Mouse (Mus musculus): ENCODE measurements around the gene Prima1. TPM values are rescaled to one million over a fixed set of nuclear protein-coding genes. Genes with fewer than 3 reads are reported as not detected.

Gene Prima1
- polyA plus RNA-seq, 1 experiment from 2014 or later: 0.51 TPM

GRCm38 (mm10) chr12:103252901-103253434 is 11.0 kb upstream of the Prima1 start:
- no peaks in the 10 kb centered on the region for H3K9me3 ChIP-seq (ENCODE audit: control insufficient read depth)
- TF ChIP-seq CTCF (IDR thresholded peaks at IDR 0.05; ENCODE audit: low read depth): no peak
- ATAC-seq: no peak

DNA sequence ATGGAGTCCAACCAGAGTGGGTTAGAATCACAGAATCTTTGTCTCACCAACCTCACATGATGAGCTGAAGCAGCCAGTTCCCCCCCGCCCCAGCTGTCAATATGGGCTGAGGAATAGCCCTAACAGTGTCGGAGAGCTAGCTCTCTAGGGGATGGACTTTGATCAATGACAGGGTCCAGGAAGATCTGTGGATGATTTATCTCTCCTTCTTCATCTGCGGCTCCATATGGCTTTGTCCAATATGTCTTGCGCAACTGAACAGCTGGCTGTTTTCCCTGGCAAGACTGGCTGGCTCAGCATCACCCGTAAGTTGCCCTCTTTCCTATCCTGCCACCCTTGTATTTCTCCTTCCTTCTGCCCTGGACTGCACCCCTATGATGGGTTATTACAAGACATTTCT is 9.2 kb upstream of the Prima1 start:
- H3K9ac ChIP-seq (ENCODE audit: low read depth, low read length): no peak overlapping the region
- no peak overlapping the region for H3K4me3 ChIP-seq (ENCODE audit: low read depth, low read length)
- no peaks in the 10 kb centered on the region for H3K4me1 ChIP-seq (replicated peaks; ENCODE audit: control insufficient read depth, insufficient read depth, low read length)
- H3K4me2 ChIP-seq (replicated peaks; ENCODE audit: low read depth): no peak overlapping the region
- H3K27ac ChIP-seq (ENCODE audit: low read depth, low read length): no peak overlapping the region
- ATAC-seq: no peak
- H3K27me3 ChIP-seq (replicated peaks; ENCODE audit: control insufficient read depth, insufficient read depth, low read length): no peaks in the 10 kb centered on the region
- H3K36me3 ChIP-seq (ENCODE audit: control insufficient read depth, insufficient read depth): no peaks in the 10 kb centered on the region
- TF ChIP-seq CTCF (IDR thresholded peaks at IDR 0.05; ENCODE audit: low read depth): no peak
- WGBS: 56% methylated on average over 5 of the region's 5 CpGs
- H3K9me3 ChIP-seq (ENCODE audit: control insufficient read depth): no peaks in the 10 kb centered on the region

More at GRCm38 (mm10) chr12:103252901-103253434, 11.0 kb upstream of the Prima1 start:
- Histone ChIP-seq H3K9ac (ENCODE audit: low read depth, low read length) (no peak overlapping the region), H3K36me3 (ENCODE audit: control insufficient read depth, insufficient read depth) (no peaks in the 10 kb centered on the region), H3K4me3 (ENCODE audit: low read depth, low read length) (no peak overlapping the region), H3K4me2 (replicated peaks; ENCODE audit: low read depth) (no peak overlapping the region), H3K4me1 (replicated peaks; ENCODE audit: control insufficient read depth, insufficient read depth, low read length) (no peaks in the 10 kb centered on the region), H3K27me3 (replicated peaks; ENCODE audit: control insufficient read depth, insufficient read depth, low read length) (no peaks in the 10 kb centered on the region), H3K27ac (ENCODE audit: low read depth, low read length) (no peak overlapping the region)
- 92% methylated on average over 8 of the region's 8 CpGs for WGBS

GRCm38 (mm10) chr12:103250333-103250732 is 8.4 kb upstream of the Prima1 start:
- no peak for ATAC-seq
- Histone ChIP-seq H3K9ac (ENCODE audit: low read depth, low read length) (no peak overlapping the region), H3K27ac (ENCODE audit: low read depth, low read length) (no peak overlapping the region), H3K4me3 (ENCODE audit: low read depth, low read length) (no peak overlapping the region), H3K36me3 (ENCODE audit: control insufficient read depth, insufficient read depth) (no peaks in the 10 kb centered on the region), H3K4me1 (replicated peaks; ENCODE audit: control insufficient read depth, insufficient read depth, low read length) (no peaks in the 10 kb centered on the region), H3K27me3 (replicated peaks; ENCODE audit: control insufficient read depth, insufficient read depth, low read length) (no peaks in the 10 kb centered on the region), H3K9me3 (ENCODE audit: control insufficient read depth) (no peaks in the 10 kb centered on the region), H3K4me2 (replicated peaks; ENCODE audit: low read depth) (no peak overlapping the region)
- WGBS: 81% methylated on average over 6 of the region's 6 CpGs
- TF ChIP-seq CTCF (IDR thresholded peaks at IDR 0.05; ENCODE audit: low read depth): no peak

DNA sequence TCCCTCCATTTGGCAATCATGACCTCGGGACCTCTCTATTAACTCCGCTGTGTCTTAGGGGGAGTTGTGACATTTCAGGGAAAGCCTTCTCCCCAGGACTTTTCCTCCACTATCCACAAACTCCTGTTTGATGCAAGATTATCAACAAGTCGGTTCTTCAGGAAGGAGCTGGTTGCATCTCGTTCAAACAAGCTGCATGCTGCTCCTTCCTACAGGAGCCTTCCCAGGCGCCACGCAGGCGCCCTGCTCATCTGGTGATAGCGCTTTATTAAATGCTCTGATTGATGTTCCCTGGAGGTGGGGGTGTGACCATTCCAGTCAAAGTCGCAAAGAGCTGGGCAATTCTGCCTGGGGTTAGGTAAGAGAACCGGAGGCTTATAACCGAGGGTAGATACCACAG is 1.1 kb upstream of the Prima1 start:
- Histone ChIP-seq H3K9me3 (ENCODE audit: control insufficient read depth) (no peaks in the 10 kb centered on the region), H3K4me1 (replicated peaks; ENCODE audit: control insufficient read depth, insufficient read depth, low read length) (no peaks in the 10 kb centered on the region), H3K27me3 (replicated peaks; ENCODE audit: control insufficient read depth, insufficient read depth, low read length) (peaks cover 44% of the 10 kb centered on the region; the same call in 1 of the 2 replicates), H3K9ac (ENCODE audit: low read depth, low read length) (no peak overlapping the region), H3K36me3 (ENCODE audit: control insufficient read depth, insufficient read depth) (no peaks in the 10 kb centered on the region), H3K4me2 (replicated peaks; ENCODE audit: low read depth) (peak overlapping the region; percentile 88), H3K4me3 (ENCODE audit: low read depth, low read length) (peak overlapping the region; percentile 61; the same call in 1 of the 2 replicates), H3K27ac (ENCODE audit: low read depth, low read length) (no peak overlapping the region)
- ATAC-seq: no peak
- TF ChIP-seq CTCF (IDR thresholded peaks at IDR 0.05; ENCODE audit: low read depth): no peak
- 11% methylated on average over 11 of the region's 11 CpGs for WGBS

GRCm38 (mm10) chr12:103242591-103243025 is 658 bp upstream of the Prima1 start:
- no peaks in the 10 kb centered on the region for H3K36me3 ChIP-seq (ENCODE audit: control insufficient read depth, insufficient read depth)
- H3K27ac ChIP-seq (ENCODE audit: low read depth, low read length): peak overlapping the region; percentile 68
- no peaks in the 10 kb centered on the region for H3K9me3 ChIP-seq (ENCODE audit: control insufficient read depth)
- H3K9ac ChIP-seq (ENCODE audit: low read depth, low read length): peak overlapping the region; percentile 65
- H3K27me3 ChIP-seq (replicated peaks; ENCODE audit: control insufficient read depth, insufficient read depth, low read length): peaks cover 44% of the 10 kb centered on the region; the same call in 1 of the 2 replicates
- WGBS: under 1% methylated on average over 32 of the region's 34 CpGs
- H3K4me2 ChIP-seq (replicated peaks; ENCODE audit: low read depth): peak overlapping the region; percentile 88
- TF ChIP-seq CTCF (IDR thresholded peaks at IDR 0.05; ENCODE audit: low read depth): peak; percentile 63
- H3K4me3 ChIP-seq (ENCODE audit: low read depth, low read length): peak overlapping the region; percentile 61
- H3K4me1 ChIP-seq (replicated peaks; ENCODE audit: control insufficient read depth, insufficient read depth, low read length): no peaks in the 10 kb centered on the region
- ATAC-seq: peak; percentile 37; the same call in 1 of the 2 replicates

DNA sequence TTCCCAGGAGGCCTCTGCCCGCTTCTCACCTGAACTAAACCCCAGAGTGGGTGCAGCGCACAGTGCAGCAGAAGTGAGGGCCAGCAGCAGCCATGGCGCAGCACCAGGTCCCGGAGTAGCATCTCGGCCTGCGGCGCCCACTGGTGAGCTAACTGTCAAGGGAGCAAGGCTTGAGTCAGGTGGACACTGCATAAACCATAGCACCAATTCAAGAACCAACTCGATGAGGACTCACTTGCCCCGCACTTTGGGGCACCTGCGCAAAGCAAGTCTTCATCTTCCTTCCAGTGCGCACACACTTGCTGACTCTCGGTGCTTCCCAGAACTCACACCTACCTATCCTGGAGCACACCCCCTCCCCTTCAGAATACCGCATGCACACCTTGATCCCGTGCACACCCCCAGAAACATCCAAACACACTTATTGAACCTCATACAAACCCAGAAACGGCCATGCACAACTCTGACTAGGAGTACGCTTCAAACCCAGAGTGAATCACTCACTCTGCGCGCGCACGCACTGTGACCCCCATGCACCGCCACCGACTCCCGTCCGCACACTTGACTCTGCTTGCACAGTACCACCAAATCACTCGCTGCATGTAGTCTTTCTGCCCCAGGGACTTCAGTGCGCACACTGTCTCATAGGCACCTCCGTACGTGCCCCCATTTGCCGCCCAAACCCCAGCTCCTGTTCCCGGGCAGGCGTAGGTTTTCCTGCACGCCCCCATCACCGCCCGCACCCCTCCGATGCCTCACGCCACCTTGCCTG is 453 bp downstream of the Prima1 start:
- Histone ChIP-seq H3K4me2 (replicated peaks; ENCODE audit: low read depth) (peak overlapping the region; percentile 88), H3K4me3 (ENCODE audit: low read depth, low read length) (peak overlapping the region; percentile 61), H3K36me3 (ENCODE audit: control insufficient read depth, insufficient read depth) (no peaks in the 10 kb centered on the region), H3K27ac (ENCODE audit: low read depth, low read length) (no peak overlapping the region), H3K27me3 (replicated peaks; ENCODE audit: control insufficient read depth, insufficient read depth, low read length) (peaks cover 44% of the 10 kb centered on the region; the same call in 1 of the 2 replicates), H3K9ac (ENCODE audit: low read depth, low read length) (peak overlapping the region; percentile 65; the same call in 1 of the 2 replicates), H3K4me1 (replicated peaks; ENCODE audit: control insufficient read depth, insufficient read depth, low read length) (no peaks in the 10 kb centered on the region), H3K9me3 (ENCODE audit: control insufficient read depth) (no peaks in the 10 kb centered on the region)
- 16% methylated on average over 36 of the region's 36 CpGs for WGBS
- no peak for ATAC-seq
- TF ChIP-seq CTCF (IDR thresholded peaks at IDR 0.05; ENCODE audit: low read depth): no peak
